Mouse (Mus musculus) hindbrain, embryonic 16.5 days (tissue): Measurements from ENCODE around the gene Zfp787. TPM values are rescaled to one million over a fixed set of nuclear protein-coding genes. Genes with fewer than 3 reads are reported as not detected.
A peak's percentile ranks its signal among the peaks of the same experiment; 100 is the strongest.

Experiments used
- ATAC-seq: fragments of 200-750 bp; cut with Nextera tagmentation; 2 replicates; pipeline ENCODE4 v1.8.0; 2017; ENCODE audit warnings: moderate TSS enrichment, moderate library complexity
- H3K27ac ChIP-seq: fragments of 300-500 bp; sonication (generic); 2 replicates; pipeline ENCODE4 v1.5.1; 2014; ENCODE audit warnings: low read depth, mild to moderate bottlenecking, control low read depth, low read length, moderate library complexity
- H3K27me3 ChIP-seq: fragments of 300-500 bp; sonication (generic); replicated peaks from 2 replicates; pipeline ENCODE4 v1.6.1; 2014; ENCODE audit warnings: low read length; ENCODE audit not compliant: control insufficient read depth, insufficient read depth
- H3K36me3 ChIP-seq: fragments of 300-500 bp; sonication (generic); 2 replicates; pipeline ENCODE4 v1.6.1; 2014; ENCODE audit warnings: mild to moderate bottlenecking, low read length, moderate library complexity, mixed read lengths; ENCODE audit not compliant: control insufficient read depth, insufficient read depth
- H3K4me1 ChIP-seq: fragments of 300-500 bp; sonication (generic); 2 replicates; pipeline ENCODE4 v1.6.1; 2014; ENCODE audit warnings: low read depth, low read length; ENCODE audit not compliant: control insufficient read depth, insufficient read depth
- H3K4me2 ChIP-seq: fragments of 300-500 bp; sonication (generic); 2 replicates; pipeline ENCODE4 v1.6.1; 2014; ENCODE audit warnings: mild to moderate bottlenecking, low read length, control low read depth, moderate library complexity
- H3K4me3 ChIP-seq: fragments of 300-500 bp; sonication (generic); 2 replicates; pipeline ENCODE4 v1.5.1; 2014; ENCODE audit warnings: mild to moderate bottlenecking, low read length, control low read depth, moderate library complexity
- H3K9ac ChIP-seq: fragments of 300-500 bp; sonication (generic); 2 replicates; pipeline ENCODE4 v1.6.1; 2014; ENCODE audit warnings: low read depth, mild to moderate bottlenecking, control low read depth, low read length, moderate library complexity
- H3K9me3 ChIP-seq: fragments of 300-500 bp; sonication (generic); 2 replicates; pipeline ENCODE4 v1.6.1; 2014; ENCODE audit warnings: mild to moderate bottlenecking, low read length, moderate library complexity; ENCODE audit not compliant: control insufficient read depth
- WGBS: fragments of 180-500 bp; shearing (Covaris S2); extraction: QIAGEN DNeasy Blood & Tissue Kit; methylation state at CpG from one replicate; pipeline ENCODE4 v1.1.7; 2014; 5-methylcytosine and 5-hydroxymethylcytosine counted together
- polyA plus RNA-seq: library from polyadenylated mRNA; unstranded; fragments of >200 nt; fragmentation: Nextera tagmentation; extraction: Ambion mirVana; gene quantifications from 2 replicates; pipeline ENCODE4 v1.2.1, GENCODE M21; 2015

The Zfp787 gene
- polyA plus RNA-seq, 1 experiment from 2014 or later = 24.3 TPM

- peaks cover 5% of the 10 kb centered on the region for H3K4me1 ChIP-seq
- ATAC-seq = no peak
- WGBS = 57% methylated on average over 6 of the region's 6 CpGs
Observed at GRCm38 (mm10) chr7:6170871-6171270, 15.1 kb upstream of the Zfp787 start.

GRCm38 (mm10) chr7:6170391-6170790 lies 14.6 kb upstream of the Zfp787 start:
- Histone ChIP-seq H3K9ac (no peak overlapping the region), H3K27me3 (no peaks in the 10 kb centered on the region), H3K4me3 (no peak overlapping the region), H3K9me3 (no peaks in the 10 kb centered on the region), H3K36me3 (no peaks in the 10 kb centered on the region), H3K4me2 (no peak overlapping the region), H3K27ac (no peak overlapping the region), H3K4me1 (peaks cover 5% of the 10 kb centered on the region)
- no peak for ATAC-seq
- 84% methylated on average over 9 of the region's 9 CpGs for WGBS

More at GRCm38 (mm10) chr7:6170871-6171270, 15.1 kb upstream of the Zfp787 start:
- no peaks in the 10 kb centered on the region for H3K27me3 ChIP-seq
- H3K9ac ChIP-seq = no peak overlapping the region; the same call in 1 of the 2 replicates
- H3K36me3 ChIP-seq = no peaks in the 10 kb centered on the region
- no peaks in the 10 kb centered on the region for H3K9me3 ChIP-seq
- peak overlapping the region; percentile 61 for H3K4me2 ChIP-seq
- H3K27ac ChIP-seq = peak overlapping the region; percentile 73; the same call in 1 of the 2 replicates
- H3K4me3 ChIP-seq = no peak overlapping the region

- H3K9ac ChIP-seq = no peak overlapping the region
- H3K36me3 ChIP-seq = no peaks in the 10 kb centered on the region
- H3K27ac ChIP-seq = no peak overlapping the region
- H3K4me1 ChIP-seq = peaks cover 5% of the 10 kb centered on the region
- no peaks in the 10 kb centered on the region for H3K9me3 ChIP-seq
- WGBS = 73% methylated on average over 3 of the region's 3 CpGs
- no peak overlapping the region for H3K4me2 ChIP-seq
- ATAC-seq = no peak
- no peaks in the 10 kb centered on the region for H3K27me3 ChIP-seq
- no peak overlapping the region for H3K4me3 ChIP-seq
Observed at GRCm38 (mm10) chr7:6169403-6169802, 13.6 kb upstream of the Zfp787 start.

- Histone ChIP-seq H3K4me1 (no peaks in the 10 kb centered on the region), H3K4me2 (no peak overlapping the region), H3K4me3 (no peak overlapping the region), H3K27ac (no peak overlapping the region), H3K27me3 (no peaks in the 10 kb centered on the region), H3K9ac (no peak overlapping the region), H3K36me3 (no peaks in the 10 kb centered on the region), H3K9me3 (no peaks in the 10 kb centered on the region)
- ATAC-seq = no peak
- 75% methylated on average over 5 of the region's 5 CpGs for WGBS
Observed at GRCm38 (mm10) chr7:6164671-6165070, 8.9 kb upstream of the Zfp787 start.

DNA sequence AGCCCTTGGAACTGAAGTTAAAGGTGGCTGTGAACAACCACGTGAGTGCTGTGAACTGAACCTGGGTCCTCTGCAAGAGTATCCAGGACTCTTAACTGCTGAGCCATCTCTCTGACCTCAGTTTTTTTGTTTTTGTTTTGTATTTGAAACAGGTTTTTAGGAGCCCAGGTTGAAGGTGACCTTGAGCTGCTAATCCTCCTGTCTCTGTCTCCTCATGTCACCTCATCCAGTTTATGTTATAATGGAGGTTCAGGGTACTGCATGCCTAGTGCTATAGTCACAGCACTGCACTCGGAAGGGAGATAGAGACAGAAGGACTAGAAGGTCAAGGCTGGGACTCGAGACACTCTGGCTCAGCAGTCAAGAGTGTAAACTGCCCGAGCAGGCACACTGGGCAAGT lies 6.4 kb upstream of the Zfp787 start:
- no peak overlapping the region for H3K4me3 ChIP-seq
- H3K9ac ChIP-seq = no peak overlapping the region
- H3K27me3 ChIP-seq = no peaks in the 10 kb centered on the region
- WGBS = 83% methylated on average over 4 of the region's 4 CpGs
- no peak for ATAC-seq
- H3K36me3 ChIP-seq = no peaks in the 10 kb centered on the region
- H3K4me2 ChIP-seq = no peak overlapping the region
- no peaks in the 10 kb centered on the region for H3K4me1 ChIP-seq
- H3K27ac ChIP-seq = no peak overlapping the region
- no peaks in the 10 kb centered on the region for H3K9me3 ChIP-seq

GRCm38 (mm10) chr7:6161541-6161940 lies 5.7 kb upstream of the Zfp787 start:
- 65% methylated on average over 3 of the region's 3 CpGs for WGBS

DNA sequence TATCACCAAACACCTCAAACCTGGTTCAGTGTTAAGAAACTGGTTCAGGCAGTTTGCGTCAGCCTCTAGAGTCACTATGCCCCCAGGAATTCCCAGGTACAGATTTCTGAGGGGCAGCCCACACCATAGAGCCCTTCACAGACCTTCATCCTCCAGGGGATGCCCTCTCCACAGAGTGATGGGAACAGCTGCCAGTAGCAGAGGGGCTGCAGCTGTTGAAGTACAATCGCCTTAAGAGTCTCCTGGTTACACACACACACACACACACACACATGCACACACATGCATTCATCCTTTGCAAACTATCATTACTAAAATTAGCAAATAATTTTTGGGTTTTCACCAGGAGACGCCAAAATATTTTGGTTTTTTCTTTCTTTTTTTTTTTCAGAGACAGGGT lies 3.8 kb upstream of the Zfp787 start:
- WGBS = 84% methylated on average over 3 of the region's 3 CpGs
- Histone ChIP-seq H3K9me3 (no peaks in the 10 kb centered on the region), H3K27ac (no peak overlapping the region), H3K9ac (no peak overlapping the region), H3K36me3 (no peaks in the 10 kb centered on the region), H3K27me3 (no peaks in the 10 kb centered on the region), H3K4me3 (no peak overlapping the region), H3K4me1 (peaks cover 10% of the 10 kb centered on the region), H3K4me2 (no peak overlapping the region)
- ATAC-seq = no peak

More at GRCm38 (mm10) chr7:6161541-6161940, 5.7 kb upstream of the Zfp787 start:
- Histone ChIP-seq H3K36me3 (no peaks in the 10 kb centered on the region), H3K27ac (no peak overlapping the region), H3K4me3 (no peak overlapping the region), H3K9me3 (no peaks in the 10 kb centered on the region), H3K27me3 (no peaks in the 10 kb centered on the region), H3K4me1 (peaks cover 4% of the 10 kb centered on the region), H3K4me2 (no peak overlapping the region), H3K9ac (no peak overlapping the region)
- ATAC-seq = no peak

DNA sequence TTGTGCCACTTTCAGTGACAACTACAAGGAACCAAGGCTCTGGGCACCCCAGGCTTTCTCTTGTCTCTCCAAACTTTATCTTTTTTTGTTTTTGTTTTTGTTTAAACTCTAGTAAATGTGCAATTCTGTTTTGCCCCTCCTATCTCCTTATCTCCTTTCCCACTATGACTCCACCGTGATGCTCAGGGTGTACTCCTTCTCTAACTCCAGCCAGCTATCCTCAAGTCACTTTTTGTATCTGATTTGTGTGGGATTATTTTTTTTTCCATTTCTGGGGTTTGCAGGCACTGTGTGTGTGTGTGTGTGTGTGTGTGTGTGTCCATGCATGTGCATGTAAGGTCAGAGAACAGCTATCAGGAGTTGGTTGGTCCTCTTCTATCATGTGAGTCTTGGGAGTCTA lies 1.7 kb upstream of the Zfp787 start:
- H3K4me2 ChIP-seq = no peak overlapping the region
- no peaks in the 10 kb centered on the region for H3K36me3 ChIP-seq
- 89% methylated on average over 1 of the region's 1 CpGs for WGBS
- H3K9ac ChIP-seq = no peak overlapping the region
- H3K27ac ChIP-seq = no peak overlapping the region
- H3K27me3 ChIP-seq = no peaks in the 10 kb centered on the region
- peaks cover 26% of the 10 kb centered on the region for H3K4me1 ChIP-seq
- no peaks in the 10 kb centered on the region for H3K9me3 ChIP-seq
- ATAC-seq = no peak
- no peak overlapping the region for H3K4me3 ChIP-seq

DNA sequence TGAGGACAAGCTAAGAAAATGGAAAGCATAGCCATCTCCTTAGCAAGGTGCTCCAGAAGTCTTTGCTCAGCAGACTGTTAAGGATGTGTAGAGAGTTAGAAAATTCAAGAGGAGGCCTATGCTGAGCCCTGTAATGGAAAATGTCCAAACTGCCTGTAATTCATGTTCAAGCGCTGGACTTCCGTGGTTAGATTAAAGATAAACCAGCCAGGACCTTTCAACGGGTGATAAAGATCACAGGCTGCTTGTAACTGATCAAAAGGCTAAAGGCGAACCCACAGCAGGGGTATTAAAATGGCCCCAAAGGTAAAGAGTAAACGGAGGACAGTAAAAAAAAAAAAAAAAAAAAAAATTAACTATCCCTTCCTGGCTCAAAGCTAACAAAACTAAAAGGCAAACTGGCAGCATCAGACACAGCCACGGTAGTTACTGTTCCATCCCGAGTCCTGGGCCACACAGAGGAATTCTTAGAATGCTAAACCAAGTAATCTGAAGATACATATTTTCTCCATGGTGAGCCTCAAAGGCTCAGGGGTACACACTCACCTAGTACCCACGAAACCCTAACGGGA lies 1.2 kb upstream of the Zfp787 start:
- Histone ChIP-seq H3K27ac (no peak overlapping the region; the same call in 1 of the 2 replicates), H3K36me3 (no peaks in the 10 kb centered on the region), H3K27me3 (no peaks in the 10 kb centered on the region), H3K9ac (peak overlapping the region; percentile 88), H3K4me3 (no peak overlapping the region), H3K4me1 (peaks cover 28% of the 10 kb centered on the region), H3K9me3 (no peaks in the 10 kb centered on the region), H3K4me2 (peak overlapping the region; percentile 81)
- WGBS = 75% methylated on average over 9 of the region's 9 CpGs
- ATAC-seq = no peak
